Mouse (Mus musculus): ENCODE results near the gene Lct. TPM values are rescaled to one million over a fixed set of nuclear protein-coding genes. Genes with fewer than 3 reads are reported as not detected.
A peak's percentile ranks its signal among the peaks of the same experiment; 100 is the strongest.
"Not testable (repeated sequence)": the region's sequence is repeated elsewhere in the genome, so short reads cannot be mapped to it uniquely, and the experiment has no call there.

Gene Lct
- not detected for total RNA-seq (2021)
- long read RNA-seq, experiment 1: 0 reads
- long read RNA-seq, experiment 2: 0 reads

DNA sequence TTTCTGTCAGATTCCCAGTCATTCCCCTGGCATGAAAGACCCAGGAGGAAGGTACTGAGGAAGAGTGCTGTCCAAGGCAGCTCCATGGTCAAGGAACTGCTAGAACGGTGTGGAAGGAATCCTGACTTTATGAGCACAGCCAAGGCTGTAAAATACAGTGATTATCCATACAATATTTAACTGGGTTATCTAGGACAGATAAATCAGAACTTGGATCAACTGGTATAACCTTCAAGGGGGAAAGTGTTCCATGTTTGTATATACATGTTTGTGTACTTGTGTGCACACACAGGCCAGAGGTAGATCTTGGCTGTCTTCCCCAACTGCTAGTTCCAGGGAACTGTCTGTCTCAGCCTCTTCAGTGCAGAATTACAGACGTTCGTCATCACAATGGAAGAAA lies at the start of gene Lct:
Gene Lct (minus strand): TSS at position 101 of the 400 bp plus-strand sequence.
- intact Hi-C loops (cut with DNase I; ENCODE audit: low total_unique reads): no loop called here
- DNase-seq: no peak

DNA sequence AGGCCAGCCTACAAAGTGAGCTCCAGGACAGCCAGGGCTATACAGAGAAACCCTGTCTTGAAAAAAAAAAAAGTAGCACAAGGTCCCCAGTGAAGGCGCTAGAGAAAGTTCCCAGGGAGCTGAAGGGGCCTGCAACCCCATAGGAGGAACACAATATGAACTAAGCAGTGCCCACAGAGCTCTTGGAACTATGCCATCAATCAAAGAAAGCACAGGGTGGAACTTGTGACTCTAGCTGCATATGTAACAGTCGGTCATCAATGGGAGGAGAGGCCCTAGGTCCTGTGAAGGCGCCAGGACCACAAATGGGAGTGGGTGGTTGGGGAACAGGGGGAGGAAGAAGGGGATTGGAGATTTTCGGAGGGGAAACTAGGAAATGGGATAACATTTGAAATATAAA lies 48.7 kb upstream of the Lct start:
- no peak for DNase-seq
- intact Hi-C loops (cut with DNase I; ENCODE audit: low total_unique reads): no loop called here

DNA sequence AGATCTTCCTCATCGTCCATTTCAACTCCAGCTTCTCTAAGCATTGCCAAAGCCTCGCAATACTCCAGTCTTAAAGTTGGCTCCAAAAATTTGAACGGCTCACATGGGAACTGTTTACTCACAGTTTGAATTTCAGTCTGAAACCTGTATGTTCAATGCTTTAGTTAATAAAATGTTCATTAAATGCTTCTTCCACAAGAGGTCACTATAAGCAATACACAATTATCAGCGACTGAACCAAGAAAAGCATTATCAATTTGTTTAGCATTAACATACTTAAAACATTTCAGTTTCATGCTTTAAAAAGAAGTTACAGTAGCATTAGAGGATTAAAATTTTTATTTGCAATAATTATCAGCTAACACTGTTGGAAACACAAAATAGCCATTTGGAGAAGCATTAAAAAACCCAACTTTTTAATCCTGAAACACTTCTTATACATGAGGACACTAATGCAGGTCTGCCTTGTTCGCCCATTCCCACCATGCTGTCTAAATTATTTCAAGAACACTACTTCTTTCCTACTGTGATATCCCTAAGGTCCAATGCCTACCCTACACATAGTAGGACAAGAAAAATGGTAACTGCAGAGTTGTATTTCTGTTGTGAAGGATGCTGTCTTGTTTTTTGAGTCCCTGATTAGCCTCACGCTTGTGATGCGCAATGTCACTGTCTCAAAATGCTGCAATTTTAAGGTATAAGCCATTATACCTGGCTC lies 44.2 kb upstream of the Lct start:
- intact Hi-C loops (cut with DNase I; ENCODE audit: low total_unique reads): loop anchor here (5.0 kb wide), 1 partner anchor 455 kb away; no protein-coding TSS in a partner anchor
- no peak for DNase-seq

DNA sequence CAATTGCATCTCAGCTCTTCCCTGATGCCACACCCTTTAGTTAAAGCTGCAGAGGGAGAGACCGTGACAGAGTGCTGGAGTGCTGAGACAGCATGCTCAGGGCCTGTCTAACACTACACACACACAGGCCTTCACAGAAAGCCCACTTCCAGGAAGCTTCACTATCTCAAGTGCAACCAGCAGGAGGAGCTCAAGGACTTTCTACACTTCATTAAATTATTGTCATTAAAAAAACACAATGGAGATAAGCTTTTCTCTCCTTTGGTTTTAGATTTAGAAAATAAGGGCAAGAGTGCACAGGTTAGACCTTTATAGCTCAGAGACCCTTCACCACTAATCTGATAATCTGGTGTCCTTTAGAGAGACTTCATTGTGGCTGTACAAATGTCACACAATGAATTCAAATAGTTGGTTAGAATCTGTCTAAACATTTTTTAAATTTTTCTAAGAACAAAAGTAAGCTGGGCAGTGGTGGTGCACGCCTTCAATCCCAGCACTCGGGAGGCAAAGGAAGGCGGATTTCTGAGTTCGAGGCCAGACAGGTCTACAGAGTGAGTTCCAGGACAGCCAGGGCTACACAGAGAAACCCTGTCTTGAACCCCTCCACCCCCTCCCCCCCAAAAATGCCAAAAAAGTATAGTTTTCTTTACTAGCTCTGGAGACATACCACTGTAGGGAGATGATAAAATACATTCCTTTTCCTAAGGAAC lies 40.8 kb upstream of the Lct start:
- intact Hi-C loops (cut with DNase I; ENCODE audit: low total_unique reads): no loop called here
- DNase-seq: peak; percentile 24

DNA sequence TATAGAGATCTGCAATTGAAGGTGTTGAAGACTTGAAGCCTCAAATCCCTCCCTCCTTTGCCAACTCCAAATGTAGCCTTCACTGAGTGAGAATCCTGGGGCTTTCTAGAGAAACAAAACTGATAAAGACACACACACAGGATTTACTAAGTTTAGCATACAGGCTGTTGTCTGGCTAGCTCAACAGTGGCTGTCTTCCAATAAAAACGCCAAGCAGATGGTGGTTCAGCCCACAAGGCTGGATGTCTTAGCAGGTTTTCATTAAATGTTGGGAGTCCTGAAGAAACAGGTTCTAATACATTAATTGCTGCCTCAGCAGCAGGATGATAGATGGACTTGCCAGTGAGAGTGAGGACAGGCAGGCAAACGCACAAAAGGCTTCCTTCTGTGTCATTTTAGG lies 32.5 kb upstream of the Lct start:
- intact Hi-C loops (cut with DNase I; ENCODE audit: low total_unique reads): loop anchor here (5.0 kb wide), 1 partner anchor 472 kb away; no protein-coding TSS in a partner anchor
- DNase-seq: no peak

DNA sequence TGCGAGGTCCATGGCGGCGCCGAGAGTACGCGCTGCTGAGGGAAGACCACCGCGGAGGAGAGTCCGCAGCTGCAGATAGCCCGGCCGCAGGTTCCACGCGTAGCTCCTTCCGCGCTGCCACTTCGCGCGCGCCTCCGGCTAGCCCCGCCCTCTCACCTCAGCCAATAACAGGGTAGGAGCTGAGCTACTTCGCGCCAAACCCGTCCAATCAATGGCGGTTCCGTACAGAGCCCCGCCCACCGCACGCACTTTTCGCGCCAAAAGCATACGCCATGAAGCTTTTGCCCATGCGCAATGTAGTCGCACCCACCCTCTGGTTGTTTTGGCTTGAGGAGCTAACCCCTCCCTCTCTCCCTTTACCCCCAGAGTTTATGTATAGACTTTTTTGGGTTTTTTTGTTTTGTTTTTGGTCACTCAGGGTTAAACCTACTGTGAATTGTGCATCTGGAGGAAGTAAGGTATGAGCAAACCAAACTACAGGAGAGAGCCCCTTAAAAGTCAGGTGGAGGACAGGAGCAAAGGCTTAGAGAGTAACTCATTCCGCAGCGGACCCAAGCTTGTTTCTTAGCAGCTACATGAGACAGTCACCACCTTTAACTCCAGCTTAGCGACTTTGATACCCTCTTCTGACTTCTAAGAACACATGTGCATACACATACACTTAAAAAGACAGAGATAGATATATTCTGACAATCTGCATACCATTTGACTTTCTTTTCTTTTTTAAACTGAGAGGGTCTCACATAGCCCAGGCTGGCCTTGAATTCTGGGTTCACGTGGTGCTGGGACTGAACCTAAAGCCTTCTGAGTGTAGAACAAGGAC lies 31.6 kb upstream of the Lct start, which contains the start of gene Mcm6:
Gene Mcm6 (minus strand): TSS at position 111 of the 823 bp plus-strand sequence.
- intact Hi-C loops (cut with DNase I; ENCODE audit: low total_unique reads): loop anchor here (5.0 kb wide), 1 partner anchor 473 kb away; no protein-coding TSS in a partner anchor
- DNase-seq: peak; percentile 93

GRCm38 (mm10) chr1:128358916-128359553 lies 30.9 kb upstream of the Lct start:
- intact Hi-C loops (cut with DNase I; ENCODE audit: low total_unique reads): no loop called here
- no peak for DNase-seq

DNA sequence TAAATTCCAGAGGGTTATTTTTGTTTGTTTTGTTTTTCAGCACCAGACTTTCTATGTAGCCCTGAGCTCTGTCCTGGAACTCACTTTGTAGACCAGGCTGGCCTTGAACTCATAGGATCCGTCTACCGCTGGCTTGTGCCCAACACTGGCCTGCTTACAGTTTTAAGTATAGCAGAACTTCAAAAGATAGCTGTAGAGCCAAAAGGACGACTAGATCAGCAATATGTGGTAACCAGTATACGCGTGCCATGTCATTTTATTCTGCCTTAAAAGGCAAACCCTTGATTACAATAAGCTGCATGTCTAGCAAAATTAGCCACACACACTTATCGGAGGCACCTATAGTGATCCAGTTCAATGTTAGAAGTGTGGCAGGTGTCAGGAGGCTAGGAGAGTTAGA lies 30.2 kb upstream of the Lct start:
- DNase-seq: no peak
- intact Hi-C loops (cut with DNase I; ENCODE audit: low total_unique reads): no loop called here

GRCm38 (mm10) chr1:128357452-128357851 lies 29.3 kb upstream of the Lct start:
- DNase-seq: no peak
- intact Hi-C loops (cut with DNase I; ENCODE audit: low total_unique reads): no loop called here

DNA sequence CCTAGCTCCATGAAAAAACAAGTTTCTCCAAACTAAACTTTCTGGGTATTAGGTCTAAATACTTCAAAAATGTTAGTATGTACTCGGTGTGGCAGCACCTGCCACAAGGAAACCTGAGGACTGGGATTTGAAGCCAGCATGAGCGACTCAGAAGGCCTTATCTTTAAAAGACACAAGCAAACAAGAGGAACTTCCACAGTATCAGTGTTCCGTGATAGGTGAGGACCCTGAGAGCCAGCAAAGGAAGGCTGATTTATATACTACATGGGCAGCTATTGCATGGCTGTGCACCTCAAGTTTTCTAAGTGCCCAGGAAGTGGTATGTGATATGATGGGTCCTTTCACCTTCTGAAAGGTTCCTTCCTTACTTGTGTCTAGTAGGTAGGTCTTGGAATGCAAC lies 25.0 kb upstream of the Lct start:
- DNase-seq: no peak
- intact Hi-C loops (cut with DNase I; ENCODE audit: low total_unique reads): no loop called here

DNA sequence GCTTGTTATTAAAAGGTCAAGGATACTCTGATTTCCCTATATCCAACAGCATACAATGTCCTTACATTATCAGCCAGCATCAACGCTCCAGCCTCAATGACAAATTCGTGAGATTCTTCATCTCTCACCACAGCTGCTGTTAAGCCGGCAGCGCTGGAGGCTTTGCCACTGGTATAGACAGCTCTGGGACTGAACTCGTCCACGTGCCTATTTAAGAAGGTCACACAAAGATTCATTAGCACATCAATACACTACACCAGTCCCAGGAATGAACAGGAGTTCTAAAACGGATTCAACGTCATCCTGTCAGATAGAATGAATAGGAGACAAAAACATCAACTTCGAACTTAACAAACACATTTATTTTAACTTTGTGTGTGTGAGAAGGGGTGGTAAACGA lies 16.1 kb upstream of the Lct start:
- no peak for DNase-seq
- intact Hi-C loops (cut with DNase I; ENCODE audit: low total_unique reads): no loop called here

GRCm38 (mm10) chr1:128337708-128338320 lies 9.7 kb upstream of the Lct start:
- DNase-seq: no peak
- intact Hi-C loops (cut with DNase I; ENCODE audit: low total_unique reads): no loop called here

DNA sequence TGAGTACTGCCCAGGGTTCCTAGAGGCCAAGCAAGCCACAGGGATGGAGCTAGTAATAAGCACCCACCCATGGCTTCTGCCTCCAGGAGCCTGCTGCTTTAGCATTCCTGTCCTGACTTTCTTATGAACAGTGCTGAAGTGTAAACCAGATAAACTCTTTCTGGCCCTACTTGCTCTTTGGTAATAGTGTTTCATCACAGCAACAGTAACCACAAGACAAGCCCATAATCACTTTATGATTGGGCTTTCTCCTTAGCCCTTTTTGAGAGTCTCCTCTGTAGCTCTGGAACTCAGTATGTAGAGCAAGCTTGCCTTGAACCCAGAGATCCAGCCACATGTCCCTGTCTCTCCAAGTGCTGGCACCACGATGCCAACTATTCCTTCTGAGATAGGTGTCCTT lies 2.2 kb upstream of the Lct start:
- DNase-seq: no peak
- intact Hi-C loops (cut with DNase I; ENCODE audit: low total_unique reads): no loop called here

DNA sequence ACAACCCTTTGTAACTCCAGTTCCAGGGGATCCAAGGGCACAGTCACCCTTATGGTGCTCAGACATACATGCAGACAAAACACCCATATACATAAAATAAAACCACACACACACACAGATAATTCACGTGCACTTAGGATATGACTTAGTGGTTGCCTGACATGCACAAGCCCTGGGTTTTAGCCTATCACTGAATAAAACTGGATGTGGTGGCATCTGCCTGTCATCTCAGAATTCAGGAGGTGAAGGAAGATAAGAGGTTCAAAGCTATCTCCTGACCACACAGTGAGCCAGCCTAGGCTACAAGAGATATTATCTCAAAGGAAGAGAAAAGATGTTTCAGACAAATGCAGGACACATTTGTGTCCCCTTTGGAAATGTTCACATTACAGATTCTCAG lies 953 bp downstream of the Lct start:
- DNase-seq: no peak
- intact Hi-C loops (cut with DNase I; ENCODE audit: low total_unique reads): no loop called here

DNA sequence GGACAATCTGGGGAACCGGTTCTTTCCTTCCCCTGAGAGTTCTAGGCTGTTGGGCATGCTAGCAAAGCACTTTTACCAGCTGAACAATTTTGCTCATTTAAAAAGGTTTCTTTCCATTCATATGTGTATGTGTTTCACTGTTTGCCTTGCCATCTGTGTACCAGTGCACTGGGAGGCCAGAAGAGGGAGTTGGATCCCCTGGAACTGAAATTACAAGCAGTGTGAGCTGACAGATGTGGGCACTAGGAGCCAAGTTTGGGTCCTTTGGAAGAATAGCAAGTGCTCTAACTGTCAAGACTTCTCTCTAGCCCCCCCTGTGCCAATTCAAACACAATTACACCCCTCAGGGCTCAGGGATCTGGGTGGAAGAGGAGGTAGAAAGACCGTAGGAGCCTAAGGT lies 3.3 kb downstream of the Lct start:
- intact Hi-C loops (cut with DNase I; ENCODE audit: low total_unique reads): no loop called here
- no peak for DNase-seq

DNA sequence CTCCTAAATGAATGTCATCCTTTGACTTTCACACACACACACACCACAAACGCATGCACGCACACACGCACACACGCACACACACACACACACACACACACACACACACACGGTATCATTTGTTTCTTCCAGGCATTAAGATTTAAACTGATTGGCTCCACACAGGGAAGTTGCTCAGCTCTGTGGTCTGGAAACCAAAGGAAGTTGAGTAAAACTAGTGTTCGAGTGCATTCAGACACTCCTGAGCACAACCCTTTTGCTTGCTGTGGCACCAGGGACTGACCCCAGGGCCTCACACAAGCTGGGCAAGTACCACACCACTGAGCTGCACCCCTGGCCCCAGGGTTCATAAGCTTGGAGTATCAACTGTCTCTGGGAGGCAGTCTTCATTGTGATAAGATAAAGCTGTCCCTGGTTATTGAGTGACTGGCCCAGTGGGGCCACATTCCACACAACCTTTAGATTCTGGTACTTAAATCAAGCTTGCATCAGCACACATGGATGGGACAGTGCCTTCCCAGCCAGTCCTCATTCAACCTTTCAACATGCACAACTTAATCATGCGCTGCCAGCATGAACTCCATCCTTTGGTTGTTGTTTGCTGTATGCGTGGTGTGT lies 5.0 kb downstream of the Lct start:
- no peak for DNase-seq
- intact Hi-C loops (cut with DNase I; ENCODE audit: low total_unique reads): no loop called here

GRCm38 (mm10) chr1:128319266-128319665 lies 8.9 kb downstream of the Lct start:
- intact Hi-C loops (cut with DNase I; ENCODE audit: low total_unique reads); DNase-seq: not testable (repeated sequence)

DNA sequence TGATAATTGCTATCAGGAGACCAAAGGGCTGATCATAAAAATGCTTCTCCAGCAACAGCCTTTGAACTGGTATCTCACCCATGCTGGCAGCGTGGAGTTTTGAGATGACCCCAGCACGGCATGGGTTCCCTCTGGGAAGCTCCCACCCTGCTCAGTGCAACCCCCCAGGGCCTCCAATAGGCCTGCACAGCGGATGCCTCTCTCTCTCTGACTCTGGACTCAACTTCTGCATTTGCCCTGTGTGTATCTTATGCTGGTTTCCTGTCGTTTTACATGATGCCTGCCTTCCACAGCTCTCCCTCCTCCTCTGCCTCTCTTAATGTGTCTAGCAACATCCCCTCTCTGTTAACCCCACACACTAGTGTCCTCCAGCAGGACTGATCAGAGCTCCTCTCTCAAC lies 13.5 kb downstream of the Lct start:
- intact Hi-C loops (cut with DNase I; ENCODE audit: low total_unique reads): no loop called here
- no peak for DNase-seq

DNA sequence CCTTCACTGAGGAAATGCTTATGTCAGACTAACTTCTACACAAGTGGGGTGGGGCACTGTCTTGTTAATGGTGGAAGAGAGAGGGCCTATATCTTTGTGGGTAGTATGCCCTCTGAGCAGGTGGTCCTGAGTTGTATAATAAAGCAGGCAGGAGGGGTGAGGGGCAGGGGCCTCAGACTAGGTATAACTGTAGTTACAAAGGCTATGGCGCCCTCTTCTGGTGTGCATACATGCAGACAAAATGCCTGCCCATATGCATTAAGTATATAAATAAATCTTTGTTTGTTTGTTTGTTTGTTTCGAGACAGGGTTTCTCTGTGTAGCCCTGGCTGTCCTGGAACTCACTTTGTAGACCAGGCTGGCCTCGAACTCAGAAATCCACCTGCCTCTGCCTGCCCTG lies 19.1 kb downstream of the Lct start:
- intact Hi-C loops (cut with DNase I; ENCODE audit: low total_unique reads): no loop called here
- DNase-seq: no peak

Data from gastrocnemius, postnatal 14 days (tissue).